Mouse (Mus musculus): ENCODE results near the gene Hdac7. TPM values are rescaled to one million over a fixed set of nuclear protein-coding genes. Genes with fewer than 3 reads are reported as not detected.

Hdac7 gene
- polyA plus RNA-seq, 1 experiment from 2014 or later, result 7.8 TPM

DNA sequence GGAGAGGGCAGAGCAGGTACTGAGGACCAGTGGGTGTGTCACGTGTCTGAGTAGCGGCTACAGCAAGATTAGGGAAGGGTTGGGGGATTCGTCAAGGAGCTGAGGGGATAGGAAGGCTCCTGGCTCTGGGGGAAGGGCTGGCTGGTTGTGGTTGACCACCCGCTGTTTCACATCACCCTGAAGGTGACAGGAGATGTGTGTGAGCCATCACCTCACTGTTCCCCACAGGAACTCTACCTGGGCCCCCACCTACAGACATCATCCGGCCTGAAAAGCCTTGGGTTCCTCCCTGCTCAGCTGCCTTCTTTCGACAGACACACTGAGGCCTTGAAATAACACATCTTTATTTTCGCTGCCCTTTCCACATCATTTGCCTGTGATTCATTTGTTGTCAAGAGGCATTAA lies 1.1 kb downstream of the Hdac7 start:
- no peak overlapping the region for H3K27ac ChIP-seq (ENCODE audit: low read depth, low read length)
- no peak overlapping the region for H3K4me2 ChIP-seq (replicated peaks; ENCODE audit: low read depth)
- no peaks in the 10 kb centered on the region for H3K4me1 ChIP-seq (replicated peaks; ENCODE audit: control insufficient read depth, insufficient read depth, low read length)
- no peaks in the 10 kb centered on the region for H3K36me3 ChIP-seq (ENCODE audit: control insufficient read depth, insufficient read depth)
- no peak overlapping the region for H3K4me3 ChIP-seq (ENCODE audit: low read depth, low read length)
- no peak for TF ChIP-seq CTCF (IDR thresholded peaks at IDR 0.05; ENCODE audit: low read depth)
- H3K9ac ChIP-seq (ENCODE audit: low read depth, low read length), result no peak overlapping the region
- H3K27me3 ChIP-seq (replicated peaks; ENCODE audit: control insufficient read depth, insufficient read depth, low read length), result no peaks in the 10 kb centered on the region
- H3K9me3 ChIP-seq (ENCODE audit: control insufficient read depth), result no peaks in the 10 kb centered on the region
- 80% methylated on average over 7 of the region's 7 CpGs for WGBS
- ATAC-seq, result no peak

DNA sequence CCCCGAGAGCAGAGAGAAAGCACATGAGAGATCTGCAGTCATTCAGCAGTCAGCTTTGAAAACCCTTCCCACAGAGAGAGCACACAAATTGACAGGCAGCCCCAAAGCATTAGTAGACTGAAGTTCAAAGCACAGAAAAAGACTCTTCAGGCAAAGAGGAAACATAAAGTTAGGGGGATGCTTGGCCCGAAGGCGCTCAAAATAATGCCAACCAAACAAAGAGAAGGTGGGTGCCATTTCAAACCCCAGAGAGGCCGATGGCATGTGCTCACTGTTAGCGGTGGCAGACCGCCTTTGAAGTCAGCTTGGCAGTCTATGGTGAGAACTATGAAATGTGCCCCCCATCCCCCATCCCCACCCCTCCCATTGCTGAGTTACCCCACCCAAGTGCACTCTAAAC lies 2.2 kb downstream of the Hdac7 start:
- H3K4me3 ChIP-seq (ENCODE audit: low read depth, low read length), result no peak overlapping the region
- WGBS, result 93% methylated on average over 6 of the region's 6 CpGs
- TF ChIP-seq CTCF (IDR thresholded peaks at IDR 0.05; ENCODE audit: low read depth), result no peak
- H3K27ac ChIP-seq (ENCODE audit: low read depth, low read length), result no peak overlapping the region
- H3K9ac ChIP-seq (ENCODE audit: low read depth, low read length), result no peak overlapping the region
- no peaks in the 10 kb centered on the region for H3K27me3 ChIP-seq (replicated peaks; ENCODE audit: control insufficient read depth, insufficient read depth, low read length)
- no peak for ATAC-seq
- no peak overlapping the region for H3K4me2 ChIP-seq (replicated peaks; ENCODE audit: low read depth)
- H3K36me3 ChIP-seq (ENCODE audit: control insufficient read depth, insufficient read depth), result no peaks in the 10 kb centered on the region
- no peaks in the 10 kb centered on the region; the same call in 1 of the 2 replicates for H3K4me1 ChIP-seq (replicated peaks; ENCODE audit: control insufficient read depth, insufficient read depth, low read length)
- no peaks in the 10 kb centered on the region for H3K9me3 ChIP-seq (ENCODE audit: control insufficient read depth)

DNA sequence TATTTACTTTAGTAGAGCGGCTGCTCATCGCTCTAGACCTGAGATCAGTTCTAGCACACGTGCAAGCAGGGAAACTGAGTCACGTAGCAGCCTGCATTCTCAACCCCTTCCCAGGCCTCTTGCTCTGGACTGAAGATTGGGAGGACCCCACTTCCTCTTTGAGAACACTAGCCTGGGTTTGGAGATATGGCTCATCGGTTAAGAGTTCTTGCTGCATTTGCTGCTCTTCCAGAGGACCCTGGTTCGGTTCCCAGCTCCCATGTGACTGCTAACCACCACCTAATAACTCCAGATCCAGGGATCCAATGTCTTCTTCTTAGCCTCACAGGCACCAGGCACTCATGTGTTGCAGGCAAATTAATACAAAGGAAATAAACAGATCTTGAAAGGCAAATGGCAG lies 2.9 kb downstream of the Hdac7 start:
- H3K4me3 ChIP-seq (ENCODE audit: low read depth, low read length), result no peak overlapping the region
- 90% methylated on average over 6 of the region's 6 CpGs for WGBS
- TF ChIP-seq CTCF (IDR thresholded peaks at IDR 0.05; ENCODE audit: low read depth), result no peak
- no peaks in the 10 kb centered on the region for H3K9me3 ChIP-seq (ENCODE audit: control insufficient read depth)
- H3K4me1 ChIP-seq (replicated peaks; ENCODE audit: control insufficient read depth, insufficient read depth, low read length), result no peaks in the 10 kb centered on the region; the same call in 1 of the 2 replicates
- no peaks in the 10 kb centered on the region for H3K36me3 ChIP-seq (ENCODE audit: control insufficient read depth, insufficient read depth)
- no peaks in the 10 kb centered on the region for H3K27me3 ChIP-seq (replicated peaks; ENCODE audit: control insufficient read depth, insufficient read depth, low read length)
- no peak overlapping the region for H3K9ac ChIP-seq (ENCODE audit: low read depth, low read length)
- no peak overlapping the region for H3K4me2 ChIP-seq (replicated peaks; ENCODE audit: low read depth)
- no peak for ATAC-seq
- H3K27ac ChIP-seq (ENCODE audit: low read depth, low read length), result no peak overlapping the region

DNA sequence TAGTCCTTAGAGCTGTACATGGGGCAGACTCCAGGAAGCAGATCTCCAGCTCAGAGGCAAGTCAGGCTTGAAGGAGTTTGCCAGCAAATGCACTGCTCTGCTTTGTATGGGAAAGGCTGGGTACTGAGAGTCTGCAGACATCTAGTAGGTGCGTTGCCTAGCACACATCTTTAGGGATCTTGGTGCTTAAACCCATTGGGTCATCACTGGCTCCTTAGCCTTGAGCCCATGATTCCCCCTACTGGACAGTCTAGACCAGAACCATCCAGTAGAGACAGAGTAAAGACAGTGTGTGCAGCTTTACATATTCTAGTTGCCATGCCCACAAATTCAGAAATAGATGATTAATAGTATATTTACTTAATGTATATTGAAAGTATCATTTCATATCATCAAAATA lies 3.5 kb downstream of the Hdac7 start:
- ATAC-seq, result no peak

DNA sequence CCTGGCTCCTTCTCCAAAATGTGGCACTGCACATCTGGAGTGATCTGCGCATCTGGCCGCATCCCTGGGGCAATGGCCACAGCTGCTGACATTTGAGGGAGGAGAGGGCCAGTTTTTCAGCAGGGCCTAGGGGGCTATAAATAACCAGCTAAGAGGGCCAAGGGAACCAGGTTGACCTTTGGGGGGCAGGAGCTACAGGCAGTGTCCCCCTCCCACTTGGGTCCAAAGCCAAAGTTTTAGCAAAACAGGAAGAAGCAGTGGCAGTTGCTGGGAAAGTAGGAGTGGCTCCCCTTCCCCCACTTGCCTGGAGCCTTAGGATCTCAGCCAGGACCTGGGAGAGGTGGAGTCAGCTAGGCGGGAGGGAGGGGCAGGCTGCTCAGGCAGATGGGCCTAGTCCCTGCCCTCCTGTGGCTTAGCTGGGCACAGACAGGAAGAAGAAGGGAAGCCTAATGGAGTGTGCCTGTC lies 4.3 kb downstream of the Hdac7 start:
- Histone ChIP-seq H3K27ac (ENCODE audit: low read depth, low read length) (0 out of 2 replicates have a peak overlapping the region, but pooled peaks have one; percentile 5), H3K36me3 (ENCODE audit: control insufficient read depth, insufficient read depth) (no peaks in the 10 kb centered on the region), H3K9me3 (ENCODE audit: control insufficient read depth) (no peaks in the 10 kb centered on the region), H3K27me3 (replicated peaks; ENCODE audit: control insufficient read depth, insufficient read depth, low read length) (no peaks in the 10 kb centered on the region), H3K4me1 (replicated peaks; ENCODE audit: control insufficient read depth, insufficient read depth, low read length) (no peaks in the 10 kb centered on the region; the same call in 1 of the 2 replicates), H3K4me2 (replicated peaks; ENCODE audit: low read depth) (no peak overlapping the region), H3K9ac (ENCODE audit: low read depth, low read length) (no peak overlapping the region), H3K4me3 (ENCODE audit: low read depth, low read length) (no peak overlapping the region)
- 39% methylated on average over 3 of the region's 3 CpGs for WGBS
- peak; percentile 56 for TF ChIP-seq CTCF (IDR thresholded peaks at IDR 0.05; ENCODE audit: low read depth)
- peak; percentile 63; the same call in 1 of the 2 replicates for ATAC-seq

More for the DNA sequence above, 3.5 kb downstream of the Hdac7 start:
- TF ChIP-seq CTCF (IDR thresholded peaks at IDR 0.05; ENCODE audit: low read depth), result peak; percentile 67
- H3K4me2 ChIP-seq (replicated peaks; ENCODE audit: low read depth), result no peak overlapping the region
- H3K9ac ChIP-seq (ENCODE audit: low read depth, low read length), result no peak overlapping the region
- no peaks in the 10 kb centered on the region for H3K36me3 ChIP-seq (ENCODE audit: control insufficient read depth, insufficient read depth)
- H3K27me3 ChIP-seq (replicated peaks; ENCODE audit: control insufficient read depth, insufficient read depth, low read length), result no peaks in the 10 kb centered on the region
- H3K27ac ChIP-seq (ENCODE audit: low read depth, low read length), result no peak overlapping the region
- no peaks in the 10 kb centered on the region; the same call in 1 of the 2 replicates for H3K4me1 ChIP-seq (replicated peaks; ENCODE audit: control insufficient read depth, insufficient read depth, low read length)
- WGBS, result 88% methylated on average over 1 of the region's 1 CpGs
- no peak overlapping the region for H3K4me3 ChIP-seq (ENCODE audit: low read depth, low read length)
- H3K9me3 ChIP-seq (ENCODE audit: control insufficient read depth), result no peaks in the 10 kb centered on the region

DNA sequence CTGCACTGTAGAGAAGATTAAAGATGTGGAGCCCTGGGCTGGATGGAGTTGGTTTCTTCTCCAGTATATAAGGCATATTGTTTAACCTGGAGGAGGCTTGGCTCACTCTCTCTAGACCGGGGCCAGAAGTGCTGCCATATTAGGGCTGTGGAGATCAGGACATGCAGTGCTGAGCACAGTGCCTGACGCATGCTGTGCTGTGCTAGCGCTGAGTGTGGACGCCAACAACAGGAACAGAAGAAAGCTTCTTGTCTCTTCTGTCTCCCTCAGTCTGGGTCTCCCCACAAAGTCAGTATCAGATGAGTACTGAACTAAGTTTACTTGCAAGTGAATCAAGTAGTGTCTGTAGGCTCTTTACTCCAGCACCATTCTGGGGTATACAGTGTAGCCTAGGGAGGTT lies 4.8 kb downstream of the Hdac7 start:
- Histone ChIP-seq H3K27me3 (replicated peaks; ENCODE audit: control insufficient read depth, insufficient read depth, low read length) (no peaks in the 10 kb centered on the region), H3K4me2 (replicated peaks; ENCODE audit: low read depth) (no peak overlapping the region), H3K4me3 (ENCODE audit: low read depth, low read length) (no peak overlapping the region), H3K36me3 (ENCODE audit: control insufficient read depth, insufficient read depth) (no peaks in the 10 kb centered on the region), H3K27ac (ENCODE audit: low read depth, low read length) (peak overlapping the region; percentile 5; the same call in 1 of the 2 replicates), H3K9ac (ENCODE audit: low read depth, low read length) (no peak overlapping the region), H3K4me1 (replicated peaks; ENCODE audit: control insufficient read depth, insufficient read depth, low read length) (no peaks in the 10 kb centered on the region; the same call in 1 of the 2 replicates), H3K9me3 (ENCODE audit: control insufficient read depth) (no peaks in the 10 kb centered on the region)
- ATAC-seq, result no peak
- TF ChIP-seq CTCF (IDR thresholded peaks at IDR 0.05; ENCODE audit: low read depth), result no peak
- 83% methylated on average over 4 of the region's 4 CpGs for WGBS

DNA sequence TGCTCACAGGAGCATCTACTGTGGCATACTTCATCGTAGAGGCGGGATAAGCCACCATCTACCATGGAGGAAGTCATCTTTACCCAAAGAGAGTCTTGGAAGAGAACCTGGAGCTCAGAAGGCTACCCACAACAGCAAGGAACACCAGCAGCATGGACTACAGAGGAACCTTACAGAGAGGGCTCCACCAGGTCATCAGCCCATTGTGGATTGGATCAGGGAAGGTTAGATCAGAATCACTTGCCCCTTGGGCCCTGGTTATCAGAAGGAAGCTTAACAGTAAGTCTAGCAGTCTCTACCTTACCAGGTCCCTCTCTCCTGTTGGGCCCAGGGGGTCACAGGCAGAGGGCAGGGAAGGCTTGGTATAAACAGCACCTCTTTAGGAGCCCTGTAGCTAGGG lies 5.3 kb downstream of the Hdac7 start:
- TF ChIP-seq CTCF (IDR thresholded peaks at IDR 0.05; ENCODE audit: low read depth), result no peak
- Histone ChIP-seq H3K4me1 (replicated peaks; ENCODE audit: control insufficient read depth, insufficient read depth, low read length) (no peaks in the 10 kb centered on the region; the same call in 1 of the 2 replicates), H3K9ac (ENCODE audit: low read depth, low read length) (no peak overlapping the region), H3K4me3 (ENCODE audit: low read depth, low read length) (no peak overlapping the region), H3K36me3 (ENCODE audit: control insufficient read depth, insufficient read depth) (no peaks in the 10 kb centered on the region), H3K9me3 (ENCODE audit: control insufficient read depth) (no peaks in the 10 kb centered on the region), H3K27me3 (replicated peaks; ENCODE audit: control insufficient read depth, insufficient read depth, low read length) (no peaks in the 10 kb centered on the region), H3K4me2 (replicated peaks; ENCODE audit: low read depth) (no peak overlapping the region), H3K27ac (ENCODE audit: low read depth, low read length) (no peak overlapping the region)
- no peak for ATAC-seq
- WGBS, result 95% methylated on average over 2 of the region's 2 CpGs
